Mouse (Mus musculus) ES-CJ7 (cell line): ENCODE measurements around the gene Prpf6.
A peak's percentile ranks its signal among the peaks of the same experiment; 100 is the strongest.

ENCODE experiments used
- DNase-seq: peaks from one replicate; pipeline ENCODE4 v3.0.0; 2011; ENCODE audit warnings: low read depth, low spot score

Prpf6 gene

GRCm38 (mm10) chr2:181657441-181657840 is 65.8 kb downstream of the Prpf6 start:
- DNase-seq, result no peak

DNA sequence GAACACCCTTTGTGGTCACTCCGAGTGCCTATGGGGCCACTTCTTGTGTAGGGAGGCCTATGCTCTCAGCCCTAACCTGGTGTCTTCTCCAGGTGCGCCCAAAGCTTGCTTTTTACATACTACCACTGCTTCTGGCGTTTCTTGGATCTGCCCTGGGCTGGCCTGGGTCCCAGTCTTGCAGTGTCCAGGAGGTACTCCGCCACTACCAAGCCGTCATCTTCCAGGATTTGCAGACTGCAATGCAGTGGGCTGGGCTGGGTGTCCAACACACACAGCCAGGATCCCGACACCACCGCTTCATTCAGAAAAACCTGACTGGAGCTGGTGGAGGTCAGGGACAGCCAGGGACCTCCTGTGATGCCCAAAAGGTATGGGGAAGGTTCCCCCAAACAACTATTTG is 66.9 kb downstream of the Prpf6 start:
- DNase-seq, result no peak

DNA sequence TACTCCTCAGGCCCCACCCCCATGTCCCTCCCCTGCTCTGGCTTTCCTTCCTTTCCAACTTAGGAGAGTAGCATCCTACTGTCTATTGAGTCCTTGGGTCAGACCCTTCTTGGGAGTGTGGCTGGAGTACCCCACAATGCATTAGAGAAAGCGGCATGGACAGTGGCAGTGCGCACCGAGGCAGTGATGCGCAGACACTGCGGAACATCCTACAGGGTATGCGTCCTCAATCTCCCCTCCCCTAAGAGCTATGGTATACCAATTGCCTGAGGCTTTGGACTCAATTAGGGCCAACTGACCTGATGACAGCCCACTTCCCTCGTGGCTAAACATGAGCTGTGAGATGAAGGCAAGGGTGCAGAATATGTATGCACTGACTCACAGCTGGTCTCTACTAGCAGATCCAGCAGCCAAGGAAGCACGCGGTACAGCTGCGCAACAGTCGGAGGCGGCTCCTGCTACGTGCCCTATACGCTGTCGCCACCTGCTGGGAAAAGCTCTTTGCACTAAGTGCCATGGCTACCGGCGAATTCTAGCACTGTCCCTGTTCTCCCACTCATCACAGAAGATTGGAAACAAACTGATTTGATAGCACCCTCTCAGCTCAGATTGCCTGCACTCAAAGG is 67.4 kb downstream of the Prpf6 start:
- peak; percentile 86 for DNase-seq

DNA sequence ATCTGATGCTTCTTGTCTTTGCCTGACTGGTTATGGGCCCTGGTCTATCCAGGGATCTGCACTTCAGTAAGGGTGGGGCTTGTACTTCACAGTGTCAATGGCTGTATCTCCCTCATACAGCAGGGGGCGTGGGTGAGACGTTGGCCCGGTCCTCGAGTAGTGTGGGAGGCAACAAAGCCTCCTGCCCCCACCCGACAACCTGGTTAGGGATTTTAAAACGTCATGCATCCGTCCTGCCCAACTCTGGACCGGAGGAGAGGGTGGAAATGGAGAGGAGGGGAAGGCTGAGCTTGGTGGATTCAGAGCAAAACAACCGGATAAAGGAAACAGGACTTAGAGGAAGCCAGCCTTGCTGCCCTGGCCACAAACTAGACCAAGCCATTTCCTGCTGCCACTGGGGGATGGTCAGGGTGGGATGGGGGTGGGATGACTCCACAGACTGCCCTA is 68.0 kb downstream of the Prpf6 start:
- DNase-seq, result peak; percentile 93

DNA sequence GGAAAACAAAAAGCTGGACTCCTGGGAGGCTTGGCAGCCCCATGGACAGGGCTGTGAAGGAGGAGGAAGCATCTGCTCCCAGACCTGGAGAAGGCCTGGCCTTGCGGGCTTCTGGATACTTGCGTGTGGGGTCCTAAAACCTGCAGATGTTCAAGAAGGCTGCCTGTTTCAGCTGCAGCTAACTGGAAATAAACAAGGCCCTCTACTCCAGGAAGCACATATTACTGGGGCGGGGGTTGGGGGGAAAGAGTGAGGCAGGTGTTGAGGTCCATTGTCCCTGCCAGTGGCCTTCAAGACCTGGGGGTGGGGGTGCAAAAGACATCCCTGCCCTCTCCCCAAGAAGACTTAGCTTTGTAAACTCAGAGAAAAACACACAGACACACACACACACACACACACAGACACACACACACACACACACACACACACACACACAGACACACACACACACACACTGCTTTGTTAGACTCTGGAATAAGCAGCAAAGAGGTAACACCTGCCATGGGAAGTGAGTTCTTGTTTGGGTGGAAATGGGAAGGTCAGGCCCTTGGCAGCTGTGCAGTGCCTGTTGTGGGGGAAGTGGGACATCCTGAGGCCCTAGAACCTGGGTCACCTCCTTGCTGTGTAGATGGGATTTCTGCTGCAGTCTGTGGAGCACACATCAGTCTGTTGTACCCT is 71.1 kb downstream of the Prpf6 start:
- no peak for DNase-seq

- DNase-seq, result no peak
These were observed 71.6 kb downstream of the Prpf6 start for GRCm38 (mm10) chr2:181663298-181663630.

- DNase-seq, result peak; percentile 16
These were observed 78.7 kb downstream of the Prpf6 start for GRCm38 (mm10) chr2:181670285-181670912.

DNA sequence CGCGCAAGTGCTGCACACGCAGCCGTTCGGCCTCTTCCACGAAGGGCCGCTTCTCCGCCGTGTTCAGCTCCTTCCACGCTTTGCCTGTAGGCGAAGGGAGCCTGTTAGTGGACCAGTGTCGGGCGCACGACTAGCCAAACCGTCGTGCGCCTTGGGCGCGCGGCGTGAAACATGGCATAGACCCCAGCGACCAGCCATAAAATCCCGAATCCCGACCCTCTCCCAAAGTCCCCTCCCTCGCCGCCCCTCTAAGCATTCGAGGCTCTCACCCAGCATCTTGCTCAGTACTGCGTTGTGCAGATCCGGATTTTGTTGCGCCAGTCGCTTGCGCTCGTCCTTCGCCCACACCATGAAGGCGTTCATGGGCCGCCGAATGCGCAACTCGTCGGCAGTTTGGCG is 79.2 kb downstream of the Prpf6 start:
- peak; percentile 21 for DNase-seq

DNA sequence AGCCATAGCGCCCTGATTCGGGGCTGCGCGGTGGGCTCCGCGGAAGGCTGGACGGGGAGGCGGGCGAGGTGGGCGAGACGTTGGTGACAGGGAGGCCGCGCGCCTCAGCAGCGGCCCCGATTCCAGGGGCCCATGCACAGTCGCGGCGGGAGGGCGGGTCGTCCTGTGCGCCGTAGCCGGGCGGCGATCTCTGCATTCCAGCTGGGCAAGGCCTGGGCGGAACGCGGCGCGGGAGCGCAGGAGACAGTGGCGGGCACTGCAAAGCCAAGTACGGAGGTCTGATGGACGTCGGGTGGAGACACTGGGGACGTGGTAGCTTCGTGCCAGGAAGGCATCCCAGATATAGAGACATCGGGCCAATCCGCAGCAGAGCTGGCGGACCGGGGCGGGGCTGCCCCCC is 79.7 kb downstream of the Prpf6 start, which contains the start of gene Sox18:
TSS of gene Sox18 (minus strand) at position 315 of the 400 bp plus-strand sequence.
- DNase-seq, result peak; percentile 20

GRCm38 (mm10) chr2:181671984-181672383 is 80.3 kb downstream of the Prpf6 start:
- DNase-seq, result no peak

DNA sequence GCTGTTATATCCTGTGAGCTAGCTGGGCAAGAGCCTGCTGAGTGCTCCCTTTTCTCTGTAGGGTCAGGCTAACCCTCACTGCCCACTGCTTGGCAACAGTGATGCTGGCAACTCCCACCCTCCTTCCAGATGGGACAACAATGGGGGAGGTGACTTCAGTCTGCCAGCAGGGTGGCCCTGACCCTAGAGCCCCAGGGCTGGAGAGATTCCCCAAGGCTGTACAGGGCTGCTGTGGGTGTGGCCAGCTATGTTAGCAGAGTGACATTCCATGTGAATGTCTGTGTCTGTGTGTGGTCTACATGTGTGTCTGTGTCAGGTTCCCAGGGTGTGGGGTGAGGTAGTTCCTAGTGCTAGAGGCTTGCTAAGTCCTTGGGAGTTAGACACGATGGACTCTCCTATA is 81.8 kb downstream of the Prpf6 start:
- peak; percentile 28 for DNase-seq

DNA sequence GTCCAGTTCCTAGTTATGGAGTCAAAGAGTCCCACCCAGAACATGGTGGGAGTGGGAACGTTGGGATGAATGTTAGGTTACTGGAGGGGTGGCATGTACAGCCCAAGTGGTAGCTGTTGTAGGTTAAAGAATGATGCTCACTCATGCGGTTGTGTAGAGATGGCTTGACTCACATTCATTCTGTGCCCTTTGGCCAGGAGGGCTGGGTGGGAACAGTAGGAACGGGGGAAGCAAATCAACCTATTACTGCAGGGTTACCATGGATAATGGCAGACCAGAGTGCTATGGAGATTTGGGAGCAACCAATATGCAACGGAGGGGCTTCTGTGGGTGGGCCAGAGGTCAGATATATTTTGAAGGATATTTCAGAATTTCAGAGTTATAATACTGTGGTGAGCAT is 83.3 kb downstream of the Prpf6 start:
- no peak for DNase-seq

GRCm38 (mm10) chr2:181675454-181675853 is 83.8 kb downstream of the Prpf6 start:
- peak; percentile 27 for DNase-seq

- no peak for DNase-seq
These were observed 84.8 kb downstream of the Prpf6 start for GRCm38 (mm10) chr2:181676424-181676823.

- no peak for DNase-seq
These were observed 85.6 kb downstream of the Prpf6 start for GRCm38 (mm10) chr2:181677096-181677754.

DNA sequence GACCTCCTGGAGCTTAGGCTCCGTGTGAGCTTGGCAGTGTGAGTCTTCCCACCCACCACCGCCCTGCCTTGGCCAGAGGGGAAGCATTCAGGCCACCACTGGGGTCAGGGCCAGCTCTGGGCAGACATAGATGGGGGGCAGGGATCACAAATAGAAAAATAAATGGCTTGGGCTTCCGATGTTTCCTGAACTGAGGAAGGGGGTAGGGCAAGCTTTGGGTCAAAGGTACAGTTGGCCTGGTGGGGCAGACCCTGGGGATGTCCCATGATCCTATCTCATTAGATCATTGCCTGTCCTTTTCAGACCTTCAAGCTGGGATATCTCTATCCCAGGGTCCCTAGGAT is 86.1 kb downstream of the Prpf6 start:
- DNase-seq, result no peak

DNA sequence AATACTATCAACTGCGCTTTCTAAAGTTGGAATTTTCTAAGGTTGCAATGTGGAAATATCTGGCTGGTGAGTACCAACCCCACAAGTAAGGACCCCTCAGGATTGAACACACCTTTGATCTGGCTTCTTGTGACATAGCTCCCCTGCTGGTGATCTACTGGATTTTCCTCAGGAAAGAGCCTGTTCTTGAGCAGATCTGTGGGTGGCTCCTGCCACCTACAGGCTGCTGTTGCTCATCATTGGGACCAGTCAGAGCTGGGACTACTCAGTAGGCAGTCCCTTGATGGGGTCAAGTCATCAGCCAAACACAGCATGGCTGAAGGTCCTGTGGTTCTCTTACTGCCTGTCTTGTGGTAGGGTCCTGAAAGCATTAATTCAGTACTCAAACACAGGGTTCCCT is 87.1 kb downstream of the Prpf6 start:
- peak; percentile 94 for DNase-seq

DNA sequence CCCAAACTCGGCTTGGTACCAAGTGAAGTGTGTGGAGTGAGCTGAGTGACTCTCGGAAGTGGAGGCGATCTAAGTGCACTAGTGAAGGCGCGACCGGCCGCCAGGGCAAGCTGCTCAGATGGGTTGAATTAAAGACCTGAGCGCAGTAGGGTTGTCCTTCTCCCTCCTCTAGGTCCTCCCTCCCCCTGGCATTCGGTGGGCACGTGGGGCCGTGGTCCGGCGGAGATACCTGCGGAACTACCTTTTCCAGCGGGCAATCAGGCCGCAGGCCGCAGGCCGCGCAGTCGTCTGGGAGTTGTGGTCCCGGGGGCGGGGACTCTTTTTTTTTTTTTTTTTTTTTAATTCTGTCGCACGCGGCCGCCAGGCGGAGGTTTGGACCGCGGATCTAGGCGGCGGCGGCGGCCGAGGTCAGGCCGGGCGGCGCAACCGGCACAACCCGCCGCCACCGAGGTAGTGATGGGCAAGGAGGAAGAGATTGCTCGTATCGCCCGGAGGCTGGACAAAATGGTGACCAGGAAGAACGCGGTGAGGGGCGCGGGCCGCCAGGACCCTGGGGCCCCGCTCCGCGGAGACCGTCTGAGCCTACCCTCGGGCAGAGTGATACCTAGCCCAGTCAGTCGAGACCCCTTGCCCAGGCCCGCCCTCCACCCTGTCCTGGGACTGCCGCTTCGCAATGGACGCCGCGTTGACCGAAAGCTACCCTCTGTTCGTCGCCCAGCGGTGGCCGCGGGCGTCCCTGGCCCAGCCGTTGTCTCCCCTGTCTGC is 88.5 kb downstream of the Prpf6 start, which contains the start of gene Tcea2:
TSS of gene Tcea2 (plus strand) at position 360 of the 765 bp plus-strand sequence.
- DNase-seq, result peak; percentile 73

GRCm38 (mm10) chr2:181680716-181681117 is 89.0 kb downstream of the Prpf6 start:
- peak; percentile 14 for DNase-seq

- DNase-seq, result no peak
These were observed 90.3 kb downstream of the Prpf6 start for GRCm38 (mm10) chr2:181681978-181682377.

DNA sequence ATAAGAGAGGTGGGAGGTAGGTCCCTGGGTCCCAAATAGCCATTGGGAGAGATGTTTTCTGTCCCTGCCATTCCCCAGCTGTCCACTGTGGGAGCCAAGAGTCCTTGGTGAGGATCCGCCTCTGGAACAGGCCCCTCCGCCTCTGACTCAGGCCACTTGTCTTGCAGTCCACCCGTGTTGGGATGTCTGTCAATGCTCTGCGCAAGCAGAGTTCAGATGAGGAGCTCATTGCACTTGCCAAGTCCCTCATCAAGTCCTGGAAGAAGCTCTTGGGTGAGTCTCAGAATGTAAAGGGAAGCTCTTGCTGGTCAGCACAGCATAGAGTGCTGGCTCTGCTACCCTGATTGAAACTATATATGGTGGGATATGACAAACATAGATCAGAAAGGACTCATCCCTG is 91.7 kb downstream of the Prpf6 start:
- DNase-seq, result no peak

DNA sequence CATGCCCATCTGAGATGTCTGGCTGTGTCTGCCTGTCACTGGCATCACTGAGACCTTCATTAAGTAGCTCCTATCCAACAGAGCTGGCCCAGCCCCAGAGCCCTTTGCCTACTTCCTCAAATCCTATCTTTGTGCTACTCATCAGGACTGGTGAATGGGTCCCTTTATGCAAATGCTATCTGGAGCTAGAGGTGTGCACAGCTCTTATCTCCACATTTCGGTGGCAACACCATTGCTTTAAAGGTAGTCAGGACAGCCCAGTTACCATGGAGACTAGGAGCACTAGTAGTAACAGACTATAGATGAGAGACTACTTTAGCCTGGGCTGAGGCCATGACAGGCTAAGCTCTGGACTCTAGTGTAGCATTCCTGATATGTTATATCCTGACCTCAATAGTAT is 93.0 kb downstream of the Prpf6 start:
- DNase-seq, result no peak
